Mouse (Mus musculus) forebrain, embryonic 12.5 days (tissue): ENCODE measurements at regions not wholly inside any gene's neighbourhood (a gene's known extent, or its start where the extent isn't known, plus 50 kb on each side); places are given as distances from the start of the nearest gene placed in this dataset.

Source experiments
- ATAC-seq: fragments of 200-750 bp; cut with Nextera tagmentation; 2 replicates; pipeline ENCODE4 v1.8.0; 2017; ENCODE audit warnings: moderate TSS enrichment; ENCODE audit not compliant: low FRiP score
- H3K27ac ChIP-seq: fragments of 300-500 bp; sonication (generic); 2 replicates; pipeline ENCODE4 v1.5.1; 2016; ENCODE audit warnings: mild to moderate bottlenecking
- H3K27me3 ChIP-seq: fragments of 300-500 bp; sonication (generic); 2 replicates; pipeline ENCODE4 v1.6.1; 2016; ENCODE audit warnings: mild to moderate bottlenecking
- H3K36me3 ChIP-seq: fragments of 300-500 bp; sonication (generic); replicated peaks from 2 replicates; pipeline ENCODE4 v1.6.1; 2016; ENCODE audit warnings: mild to moderate bottlenecking
- H3K4me1 ChIP-seq: fragments of 300-500 bp; sonication (generic); 2 replicates; pipeline ENCODE4 v1.6.1; 2016
- H3K4me2 ChIP-seq: fragments of 300-500 bp; sonication (generic); 2 replicates; pipeline ENCODE4 v1.6.1; 2016; ENCODE audit warnings: mild to moderate bottlenecking, moderate library complexity
- H3K4me3 ChIP-seq: fragments of 300-500 bp; sonication (generic); replicated peaks from 2 replicates; pipeline ENCODE4 v1.5.1; 2016; ENCODE audit warnings: mild to moderate bottlenecking
- H3K9ac ChIP-seq: fragments of 300-500 bp; sonication (generic); 2 replicates; pipeline ENCODE4 v1.6.1; 2016; ENCODE audit warnings: mild to moderate bottlenecking
- H3K9me3 ChIP-seq: fragments of 300-500 bp; sonication (generic); 2 replicates; pipeline ENCODE4 v1.6.1; 2016
- WGBS: fragments of 180-500 bp; shearing (Covaris S2); methylation state at CpG from one replicate; pipeline ENCODE4 v1.1.7; 2016; 5-methylcytosine and 5-hydroxymethylcytosine counted together

DNA sequence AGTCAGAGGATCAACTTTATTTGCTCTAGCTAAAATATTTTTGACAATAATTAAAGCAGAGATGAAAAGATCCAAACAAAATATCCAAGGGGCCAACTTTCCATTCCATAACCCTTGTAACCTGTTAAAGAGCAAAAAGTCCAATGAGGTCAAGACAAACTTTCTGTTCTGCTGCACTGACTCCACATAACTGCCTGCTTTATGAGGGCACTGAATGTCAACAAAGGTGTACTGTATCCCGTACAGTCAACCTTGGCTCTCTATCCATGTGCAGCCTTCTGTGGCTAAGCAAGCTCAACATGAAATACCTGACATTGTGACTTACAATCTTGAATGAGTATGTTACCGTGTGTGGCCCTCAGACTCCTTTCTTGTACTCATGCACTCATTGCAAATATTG lies 166.3 kb downstream of the Pfkfb3 start:
- Histone ChIP-seq H3K4me2 (no peak overlapping the region), H3K4me3 (no peak overlapping the region), H3K27ac (no peak overlapping the region), H3K9me3 (no peaks in the 10 kb centered on the region), H3K36me3 (no peaks in the 10 kb centered on the region), H3K27me3 (no peaks in the 10 kb centered on the region), H3K4me1 (peaks cover 11% of the 10 kb centered on the region), H3K9ac (no peak overlapping the region)
- ATAC-seq: no peak
- 88% methylated on average over 2 of the region's 2 CpGs for WGBS

DNA sequence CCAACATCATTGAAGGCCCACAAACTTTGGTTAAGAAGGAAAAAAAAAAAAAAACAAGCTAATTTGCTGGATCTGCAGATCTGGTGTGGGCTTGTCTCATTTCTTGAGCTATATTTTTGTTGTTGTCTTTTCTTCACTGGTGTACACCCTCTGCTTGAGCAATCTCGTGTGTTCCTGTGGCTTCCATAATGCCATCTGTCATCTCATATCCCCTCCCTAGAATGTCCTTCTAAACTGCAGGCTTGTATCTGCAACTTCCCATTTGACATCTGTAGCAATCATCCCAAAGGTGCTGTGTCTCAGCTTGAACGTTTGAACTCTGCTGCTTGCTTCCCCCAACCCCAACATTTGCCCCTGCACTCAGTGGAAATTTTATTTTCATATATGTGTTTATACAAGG lies 170.1 kb downstream of the Pfkfb3 start:
- Histone ChIP-seq H3K9ac (no peak overlapping the region), H3K4me1 (no peaks in the 10 kb centered on the region), H3K9me3 (no peaks in the 10 kb centered on the region), H3K36me3 (no peaks in the 10 kb centered on the region), H3K27me3 (no peaks in the 10 kb centered on the region), H3K27ac (no peak overlapping the region), H3K4me3 (no peak overlapping the region), H3K4me2 (no peak overlapping the region)
- ATAC-seq: no peak
- 81% methylated on average over 2 of the region's 2 CpGs for WGBS

DNA sequence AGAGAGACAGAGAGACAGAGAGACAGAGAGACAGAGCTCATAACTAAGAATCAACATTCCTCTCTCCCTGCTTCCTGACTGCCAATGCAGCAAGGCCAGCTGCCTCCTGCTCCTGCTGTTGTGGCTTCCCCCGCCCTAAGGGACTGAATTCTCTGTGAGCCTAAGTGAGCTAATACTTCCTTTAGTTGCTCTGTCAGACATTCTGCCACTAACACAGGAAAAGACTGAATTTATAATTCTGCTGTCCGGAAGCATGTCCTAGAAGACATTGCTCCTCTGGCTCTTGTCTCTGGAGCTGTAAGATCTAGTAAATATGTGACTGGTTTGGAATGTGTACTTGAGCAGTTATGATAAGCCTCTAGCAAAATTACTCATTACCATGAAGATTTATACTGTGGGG lies 176.7 kb downstream of the Pfkfb3 start:
- no peaks in the 10 kb centered on the region for H3K36me3 ChIP-seq
- ATAC-seq: no peak
- H3K4me2 ChIP-seq: no peak overlapping the region
- no peak overlapping the region for H3K4me3 ChIP-seq
- no peak overlapping the region for H3K9ac ChIP-seq
- WGBS: 71% methylated on average over 2 of the region's 2 CpGs
- H3K9me3 ChIP-seq: no peaks in the 10 kb centered on the region
- no peaks in the 10 kb centered on the region for H3K4me1 ChIP-seq
- H3K27me3 ChIP-seq: no peaks in the 10 kb centered on the region
- no peak overlapping the region for H3K27ac ChIP-seq

DNA sequence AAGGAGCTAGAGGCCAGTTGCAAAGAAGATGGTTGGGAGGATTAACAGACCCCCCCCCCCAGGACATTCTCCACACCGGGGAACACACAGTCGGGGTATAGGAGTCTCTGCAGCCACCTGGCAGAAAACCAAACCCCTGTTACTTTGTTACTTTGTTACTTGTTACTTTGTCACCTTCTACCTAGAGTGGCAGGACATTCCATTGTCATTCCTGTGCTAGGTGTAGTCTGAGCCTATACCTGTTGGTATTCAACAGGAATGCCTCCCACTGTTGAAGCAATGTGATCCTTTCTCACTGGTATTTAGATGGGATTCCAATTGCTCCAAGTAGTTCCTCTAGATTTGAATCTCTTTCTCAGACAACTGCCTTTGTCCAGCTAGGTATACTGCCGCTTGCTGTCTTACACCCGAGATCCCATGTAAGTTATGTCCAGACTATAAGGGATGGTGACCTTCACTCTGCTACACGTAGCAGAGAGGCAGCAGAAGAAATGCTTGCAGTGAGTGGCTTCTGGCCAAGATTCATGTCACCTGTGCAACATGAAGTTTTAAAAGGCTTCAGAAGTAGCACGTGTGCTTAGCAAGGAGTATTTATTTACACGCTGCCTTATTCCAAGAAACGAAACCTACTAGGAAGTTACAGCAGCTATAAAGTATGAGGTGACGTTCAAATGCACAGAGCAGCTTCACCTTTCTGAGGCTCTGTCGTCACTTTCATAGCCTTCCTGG lies 178.0 kb downstream of the Pfkfb3 start:
- Histone ChIP-seq H3K9me3 (no peaks in the 10 kb centered on the region), H3K36me3 (no peaks in the 10 kb centered on the region), H3K4me3 (no peak overlapping the region), H3K4me2 (no peak overlapping the region), H3K4me1 (no peaks in the 10 kb centered on the region), H3K27ac (no peak overlapping the region), H3K9ac (no peak overlapping the region), H3K27me3 (no peaks in the 10 kb centered on the region)
- no peak for ATAC-seq
- 82% methylated on average over 10 of the region's 10 CpGs for WGBS

DNA sequence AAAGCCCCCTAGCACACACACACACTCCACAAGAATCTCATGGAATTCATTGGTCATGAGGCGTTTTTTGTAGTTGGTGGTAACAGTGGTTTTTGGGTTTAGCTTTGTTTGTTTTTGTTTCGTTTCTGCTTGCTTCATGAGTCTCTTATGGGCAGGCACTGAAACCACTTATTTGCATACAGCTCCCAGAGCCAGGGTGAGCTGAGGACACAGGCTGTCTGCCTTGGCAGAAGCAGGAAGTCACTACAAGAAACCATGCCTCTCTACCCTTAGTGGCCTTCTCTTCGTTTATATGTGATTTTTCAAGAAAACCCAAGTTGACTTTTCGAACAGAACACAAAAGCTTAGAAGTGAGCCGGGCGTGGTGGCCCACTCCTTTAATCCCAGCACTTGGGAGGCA lies 178.8 kb downstream of the Pfkfb3 start:
- ATAC-seq: no peak
- Histone ChIP-seq H3K9me3 (no peaks in the 10 kb centered on the region), H3K4me1 (no peaks in the 10 kb centered on the region), H3K36me3 (no peaks in the 10 kb centered on the region), H3K27ac (no peak overlapping the region), H3K4me2 (no peak overlapping the region), H3K9ac (no peak overlapping the region), H3K4me3 (no peak overlapping the region), H3K27me3 (no peaks in the 10 kb centered on the region)
- 67% methylated on average over 6 of the region's 6 CpGs for WGBS

DNA sequence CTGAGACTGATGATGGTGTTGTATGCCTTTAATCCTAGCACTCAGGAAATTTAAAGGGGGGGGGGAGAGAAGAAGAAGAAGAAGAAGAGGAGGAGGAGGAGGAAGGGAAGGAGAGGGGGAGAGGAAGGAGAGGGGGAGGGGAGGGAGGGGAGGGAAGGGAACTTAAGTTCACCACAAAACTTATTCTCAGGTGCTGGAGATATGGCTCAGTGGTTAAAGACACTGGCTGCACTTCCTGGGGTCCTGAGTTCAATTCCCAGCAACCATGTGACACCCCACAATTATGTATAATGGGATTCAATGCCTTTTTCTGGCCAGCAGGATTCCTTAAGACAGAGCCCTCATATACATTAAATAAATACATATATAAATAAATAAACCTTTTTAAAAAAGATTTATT lies 183.6 kb downstream of the Pfkfb3 start:
- Histone ChIP-seq H3K9me3 (no peaks in the 10 kb centered on the region), H3K4me1 (no peaks in the 10 kb centered on the region), H3K36me3 (no peaks in the 10 kb centered on the region), H3K27me3 (no peaks in the 10 kb centered on the region), H3K4me2 (no peak overlapping the region), H3K9ac (no peak overlapping the region), H3K27ac (no peak overlapping the region), H3K4me3 (no peak overlapping the region)
- ATAC-seq: no peak

DNA sequence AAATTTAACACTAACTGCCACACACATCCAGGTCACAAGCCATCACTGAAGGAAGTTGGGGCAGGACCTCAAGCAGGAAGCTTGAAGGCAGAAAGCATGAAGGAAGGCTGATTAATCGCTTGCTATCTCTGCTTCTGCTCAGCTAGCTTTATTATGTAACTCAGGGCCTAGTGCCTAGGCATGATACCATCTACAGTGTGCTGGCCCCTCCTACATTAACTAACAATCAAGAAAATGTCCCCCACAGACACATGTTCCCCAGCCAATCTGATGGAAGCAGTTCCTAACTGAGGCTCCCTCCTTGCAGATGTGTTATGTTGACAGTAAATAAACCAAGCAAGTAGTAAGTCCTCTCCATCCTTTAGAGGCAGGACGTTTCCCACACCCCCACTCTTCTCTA lies 186.6 kb downstream of the Pfkfb3 start:
- no peak overlapping the region for H3K4me3 ChIP-seq
- no peak for ATAC-seq
- WGBS: 73% methylated on average over 2 of the region's 2 CpGs
- peaks cover 6% of the 10 kb centered on the region; the same call in 1 of the 2 replicates for H3K4me1 ChIP-seq
- H3K4me2 ChIP-seq: no peak overlapping the region
- H3K27ac ChIP-seq: no peak overlapping the region
- H3K27me3 ChIP-seq: no peaks in the 10 kb centered on the region
- H3K36me3 ChIP-seq: no peaks in the 10 kb centered on the region
- no peaks in the 10 kb centered on the region for H3K9me3 ChIP-seq
- H3K9ac ChIP-seq: no peak overlapping the region

DNA sequence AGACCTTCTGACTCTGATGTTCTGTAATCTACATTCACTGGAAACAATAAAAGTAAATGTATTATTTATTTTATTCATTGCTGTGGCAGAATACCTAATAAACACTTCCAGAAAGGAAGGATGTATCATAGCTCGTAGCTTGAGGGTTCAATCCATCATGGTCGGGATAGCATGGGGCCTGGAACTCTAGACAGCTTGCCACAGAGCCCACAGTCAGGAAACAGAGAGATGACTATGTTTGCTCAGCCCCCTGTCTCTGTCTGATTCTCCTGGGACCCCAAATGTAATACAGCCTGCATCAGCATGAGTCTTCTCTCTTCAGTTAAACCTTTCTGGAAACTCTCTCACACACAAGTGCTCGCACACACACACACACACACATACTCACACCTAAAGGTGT lies 188.1 kb downstream of the Pfkfb3 start:
- 88% methylated on average over 3 of the region's 3 CpGs for WGBS
- Histone ChIP-seq H3K27me3 (no peaks in the 10 kb centered on the region), H3K36me3 (no peaks in the 10 kb centered on the region), H3K4me3 (no peak overlapping the region), H3K4me1 (peaks cover 8% of the 10 kb centered on the region; the same call in 1 of the 2 replicates), H3K9ac (no peak overlapping the region), H3K9me3 (no peaks in the 10 kb centered on the region), H3K4me2 (no peak overlapping the region), H3K27ac (no peak overlapping the region)
- ATAC-seq: no peak

DNA sequence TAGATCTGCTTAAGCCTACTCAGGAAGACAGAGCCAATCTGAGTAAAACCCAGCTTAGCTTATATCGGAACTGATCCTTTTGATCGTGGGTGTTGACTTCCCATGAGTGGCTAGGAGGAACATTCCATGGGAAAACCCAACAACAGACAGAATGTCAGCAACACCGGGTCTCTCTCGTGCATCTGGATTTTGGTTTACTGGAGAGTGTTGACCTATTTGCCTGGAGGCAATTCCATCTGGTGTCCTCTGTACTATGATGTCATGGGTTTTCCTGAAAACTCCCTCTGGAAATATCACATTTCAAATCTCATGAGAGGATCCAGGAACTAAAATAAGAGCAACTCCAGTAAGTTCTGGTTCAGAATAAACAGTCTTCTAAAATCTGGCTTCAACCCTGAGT lies 188.5 kb downstream of the Pfkfb3 start:
- Histone ChIP-seq H3K9ac (no peak overlapping the region), H3K9me3 (no peaks in the 10 kb centered on the region), H3K27ac (no peak overlapping the region), H3K4me2 (no peak overlapping the region), H3K4me1 (peaks cover 8% of the 10 kb centered on the region; the same call in 1 of the 2 replicates), H3K36me3 (no peaks in the 10 kb centered on the region), H3K27me3 (no peaks in the 10 kb centered on the region), H3K4me3 (no peak overlapping the region)
- ATAC-seq: no peak
- 86% methylated on average over 4 of the region's 4 CpGs for WGBS

DNA sequence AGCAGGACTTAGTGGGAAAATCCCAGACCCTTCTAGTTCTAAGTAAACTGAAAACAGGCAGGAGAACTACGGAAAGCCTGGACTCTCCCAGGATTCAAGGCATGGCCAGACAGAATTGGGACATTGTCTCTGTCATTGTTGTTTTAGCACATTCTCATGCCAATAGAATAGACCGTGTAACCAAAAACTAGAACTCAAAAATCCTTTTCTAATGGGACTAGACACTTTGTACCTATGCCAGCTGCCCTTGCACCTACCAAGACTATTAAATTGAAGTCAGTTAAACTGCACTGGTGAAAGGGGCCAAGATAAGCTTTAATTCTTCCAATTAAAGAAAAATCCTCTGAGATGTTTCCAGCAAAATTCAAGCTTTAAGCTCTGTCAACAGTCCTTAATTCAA lies 189.8 kb downstream of the Pfkfb3 start:
- 86% methylated on average over 2 of the region's 2 CpGs for WGBS
- Histone ChIP-seq H3K4me2 (no peak overlapping the region), H3K9me3 (no peaks in the 10 kb centered on the region), H3K9ac (no peak overlapping the region), H3K36me3 (no peaks in the 10 kb centered on the region), H3K4me1 (peaks cover 8% of the 10 kb centered on the region; the same call in 1 of the 2 replicates), H3K27ac (no peak overlapping the region), H3K4me3 (no peak overlapping the region), H3K27me3 (no peaks in the 10 kb centered on the region)
- ATAC-seq: no peak

DNA sequence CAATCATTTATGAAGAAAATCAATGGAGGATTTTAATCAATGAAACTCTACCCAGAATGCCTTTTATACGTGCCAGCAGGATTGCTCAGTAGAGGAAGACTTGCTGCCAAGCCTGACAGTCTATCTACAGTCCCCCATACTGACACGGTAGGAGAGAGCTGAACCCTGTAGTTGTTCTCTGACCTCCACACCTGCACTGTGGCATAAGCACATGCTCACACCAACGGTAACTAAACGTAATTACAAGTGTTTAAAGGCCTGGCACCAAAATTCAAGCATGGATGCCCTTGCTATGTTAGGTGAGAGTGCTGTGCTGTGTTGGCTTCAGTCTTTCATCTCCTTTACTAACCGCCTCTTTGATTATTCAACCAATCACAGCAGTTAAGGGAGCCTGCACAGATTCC lies 190.8 kb downstream of the Pfkfb3 start:
- peak; percentile 42; the same call in 1 of the 2 replicates for ATAC-seq
- no peaks in the 10 kb centered on the region for H3K9me3 ChIP-seq
- no peak overlapping the region for H3K27ac ChIP-seq
- H3K4me2 ChIP-seq: no peak overlapping the region
- no peak overlapping the region for H3K9ac ChIP-seq
- no peak overlapping the region for H3K4me3 ChIP-seq
- no peaks in the 10 kb centered on the region for H3K27me3 ChIP-seq
- H3K4me1 ChIP-seq: peaks cover 8% of the 10 kb centered on the region; the same call in 1 of the 2 replicates
- WGBS: 69% methylated on average over 5 of the region's 5 CpGs
- no peaks in the 10 kb centered on the region for H3K36me3 ChIP-seq

DNA sequence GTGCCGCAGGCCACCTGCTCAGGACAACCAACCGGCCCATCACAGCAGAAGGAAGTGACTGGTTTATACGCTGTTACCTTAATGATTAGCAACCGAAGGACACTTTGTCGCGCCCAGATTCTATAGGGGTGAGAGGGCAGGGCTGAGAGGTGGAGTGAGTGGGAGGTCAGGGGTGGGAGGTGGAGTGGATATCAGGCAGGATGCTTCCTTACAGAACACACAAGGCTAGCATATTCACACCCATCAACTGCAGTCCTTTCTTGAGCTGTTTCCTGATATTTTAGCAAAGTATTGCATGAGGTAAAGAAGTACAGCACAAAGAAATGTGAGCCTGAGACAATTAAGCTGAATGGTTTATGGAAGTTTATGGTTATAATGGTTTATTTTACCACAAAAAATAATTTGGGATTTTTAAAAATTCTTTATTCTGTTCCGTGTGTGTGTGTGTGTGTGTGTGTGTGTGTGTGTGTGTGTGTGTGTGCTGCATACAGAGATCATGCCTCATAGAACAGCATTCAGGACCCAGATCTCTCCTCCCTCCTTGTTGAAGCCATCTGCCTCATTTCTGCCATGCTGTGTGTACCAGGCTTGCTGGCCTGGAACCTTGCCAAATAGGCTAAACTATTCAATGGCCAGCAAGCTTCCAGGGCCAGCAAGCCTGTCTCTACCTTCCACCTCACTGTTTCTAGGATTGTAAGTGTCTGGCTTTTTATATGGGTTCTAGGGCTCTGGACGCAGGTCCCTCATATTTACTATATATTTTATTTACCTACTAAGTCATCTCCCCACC lies 190.5 kb downstream of the Prkcq start:
- no peak overlapping the region for H3K4me3 ChIP-seq
- WGBS: 78% methylated on average over 8 of the region's 8 CpGs
- H3K27me3 ChIP-seq: no peaks in the 10 kb centered on the region
- H3K9me3 ChIP-seq: no peaks in the 10 kb centered on the region
- no peak overlapping the region for H3K4me2 ChIP-seq
- H3K27ac ChIP-seq: no peak overlapping the region
- H3K36me3 ChIP-seq: no peaks in the 10 kb centered on the region
- no peak overlapping the region for H3K9ac ChIP-seq
- peak; percentile 91 for ATAC-seq
- peaks cover 8% of the 10 kb centered on the region; the same call in 1 of the 2 replicates for H3K4me1 ChIP-seq

DNA sequence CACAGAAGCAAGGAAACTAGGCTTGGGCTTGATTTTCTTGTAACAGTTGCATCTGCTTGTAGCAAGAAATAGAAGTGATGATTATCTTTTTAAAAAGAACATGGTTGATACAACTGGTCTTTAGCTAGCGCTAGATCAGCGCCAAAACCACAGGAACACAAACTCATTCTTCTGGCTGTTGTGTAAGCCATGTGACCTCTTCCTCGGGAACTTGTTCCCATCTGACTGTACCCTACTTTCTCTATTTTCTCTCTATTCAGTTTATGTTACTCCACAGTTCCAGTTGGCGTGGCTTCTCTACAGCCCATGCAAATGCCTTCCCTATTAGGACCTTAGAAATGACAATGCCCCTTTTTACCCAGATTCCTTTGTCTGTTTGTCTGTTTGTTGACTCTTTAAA lies 187.4 kb downstream of the Prkcq start:
- Histone ChIP-seq H3K27ac (no peak overlapping the region), H3K4me1 (peaks cover 8% of the 10 kb centered on the region; the same call in 1 of the 2 replicates), H3K4me3 (no peak overlapping the region), H3K4me2 (no peak overlapping the region), H3K36me3 (no peaks in the 10 kb centered on the region), H3K9ac (no peak overlapping the region), H3K9me3 (no peaks in the 10 kb centered on the region), H3K27me3 (no peaks in the 10 kb centered on the region)
- WGBS: 86% methylated on average over 4 of the region's 4 CpGs
- ATAC-seq: no peak
